1 mouse cellular context compared by ENCODE assay signal in the genomic region with DNA sequence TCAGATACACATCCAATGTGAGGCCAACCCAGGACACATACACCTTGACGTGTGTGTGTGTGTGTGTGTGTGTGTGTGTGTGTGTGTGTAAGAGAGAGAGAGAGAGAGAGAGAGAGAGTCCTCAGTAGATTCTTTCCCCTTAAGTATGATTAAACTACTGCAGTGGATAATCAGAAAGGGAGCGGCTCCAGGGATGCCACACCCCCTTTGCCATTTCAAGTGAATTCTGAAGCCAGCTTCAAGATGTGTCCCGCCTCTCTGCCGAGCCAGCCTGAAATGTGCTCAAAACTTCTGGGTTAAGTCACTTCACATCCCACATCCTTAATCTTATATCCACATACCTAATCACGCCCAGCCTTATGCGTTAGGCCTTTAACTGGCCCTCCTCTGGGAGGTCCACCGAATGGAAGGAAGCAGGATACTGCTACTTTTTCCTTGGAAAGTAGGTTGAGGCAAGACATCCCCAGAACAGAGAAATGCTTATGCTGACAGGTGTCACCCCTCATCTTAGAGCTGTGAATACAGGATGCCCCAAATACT.
TF ChIP-seq lines count a peak whose summit lies in the region.

No protein-coding gene starts in this region.

TF ChIP-seq in MEL, 35 proteins besides CTCF, POLR2A, EP300 and RAD21:
- TF ChIP-seq E2F4 (IDR thresholded peaks at IDR 0.05; ENCODE audit: borderline replicate concordance, low read depth, low read length), result no peak
- TF ChIP-seq GATA1 (IDR thresholded peaks at IDR 0.05; ENCODE audit: low read depth, low read length), result no peak
- TF ChIP-seq UBTF (IDR thresholded peaks at IDR 0.05; ENCODE audit: borderline replicate concordance, insufficient read depth, low read depth, low read length), result no peak
- TF ChIP-seq ETS1 (IDR thresholded peaks at IDR 0.05; ENCODE audit: low read depth, low read length), result no peak
- TF ChIP-seq ZMIZ1 (IDR thresholded peaks at IDR 0.05; ENCODE audit: low read depth, low read length), result no peak
- TF ChIP-seq TBP (IDR thresholded peaks at IDR 0.05; ENCODE audit: low read depth, low read length), result no peak
